Mouse (Mus musculus): Measurements from ENCODE around the gene Trf. TPM values are rescaled to one million over a fixed set of nuclear protein-coding genes. Genes with fewer than 3 reads are reported as not detected.

Gene Trf
- 14.8 and 24.0 TPM in 2 replicates for polyA plus RNA-seq (2012; rRNA removed)

DNA sequence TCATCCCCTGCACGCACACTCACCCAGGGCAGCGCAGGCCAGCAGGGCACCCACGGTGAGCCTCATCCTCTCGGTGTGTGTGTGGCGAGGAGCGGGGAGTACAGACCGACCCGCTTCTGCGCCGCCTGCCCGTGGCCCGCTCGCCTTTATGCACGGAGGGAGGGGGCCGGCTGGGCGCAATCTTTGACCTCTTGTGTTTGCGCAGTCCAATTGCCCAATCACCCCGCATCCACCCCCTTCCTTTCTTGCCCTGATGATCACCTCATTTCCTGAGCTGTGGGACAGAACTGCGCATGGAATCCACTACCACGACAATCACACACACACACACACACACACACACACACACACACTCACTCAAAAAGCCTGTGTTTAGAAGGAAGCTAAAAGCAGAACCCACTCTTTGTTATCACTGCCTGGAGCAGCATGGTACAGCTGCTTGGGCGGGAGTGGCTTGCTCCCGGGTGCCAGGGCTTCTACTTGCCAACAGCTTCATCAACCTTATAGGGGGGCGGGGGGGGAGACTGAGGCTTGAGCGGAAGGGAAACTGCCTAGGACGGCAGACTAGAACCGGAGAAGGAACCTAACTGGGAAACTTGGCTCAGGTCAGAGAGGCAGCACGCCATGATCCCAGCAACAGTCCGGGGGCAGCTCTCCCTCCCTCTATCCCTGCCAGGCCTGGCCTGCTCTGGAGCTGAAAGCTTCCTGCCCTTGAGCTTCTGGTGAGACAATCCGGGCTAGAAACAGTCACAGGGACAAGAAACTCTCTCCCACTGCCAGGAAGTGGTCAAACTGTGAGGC lies at the start of gene Trf, which contains the start of gene Gm20425:
TSS of gene Trf (minus strand) at position 294 of the 801 bp plus-strand sequence.
TSS of gene Gm20425 (minus strand) at position 157 of the 801 bp plus-strand sequence.
- H3K36me3 ChIP-seq (ENCODE audit: control insufficient read depth, insufficient read depth, low read length) = no peaks in the 10 kb centered on the region
- H3K4me3 ChIP-seq (ENCODE audit: control insufficient read depth, low read depth, low read length) = peak within 1 kb of the TSS; percentile 21; the same call in 1 of the 2 replicates
- H3K27me3 ChIP-seq (ENCODE audit: control insufficient read depth, insufficient read depth, low read length) = no peaks in the 10 kb centered on the region
- H3K27ac ChIP-seq (ENCODE audit: control insufficient read depth, insufficient read depth, low read depth, low read length) = peak within 1 kb of the TSS; percentile 41
- peaks cover 5% of the 10 kb centered on the region for H3K4me1 ChIP-seq (ENCODE audit: control insufficient read depth, insufficient read depth, low read length)
- TF ChIP-seq CTCF (IDR thresholded peaks at IDR 0.05; ENCODE audit: control insufficient read depth, insufficient read depth, insufficient replicate concordance, low read depth, low read length) (no peak), POLR2A (IDR thresholded peaks at IDR 0.05; ENCODE audit: control insufficient read depth, low read depth, low read length) (no peak)

- Histone ChIP-seq H3K4me3 (ENCODE audit: control insufficient read depth, low read depth, low read length) (no peak overlapping the region), H3K27me3 (ENCODE audit: control insufficient read depth, insufficient read depth, low read length) (no peaks in the 10 kb centered on the region), H3K4me1 (ENCODE audit: control insufficient read depth, insufficient read depth, low read length) (no peaks in the 10 kb centered on the region), H3K27ac (ENCODE audit: control insufficient read depth, insufficient read depth, low read depth, low read length) (no peak overlapping the region), H3K36me3 (ENCODE audit: control insufficient read depth, insufficient read depth, low read length) (no peaks in the 10 kb centered on the region)
- no peak for TF ChIP-seq CTCF (IDR thresholded peaks at IDR 0.05; ENCODE audit: control insufficient read depth, insufficient read depth, insufficient replicate concordance, low read depth, low read length)
- TF ChIP-seq POLR2A (IDR thresholded peaks at IDR 0.05; ENCODE audit: control insufficient read depth, low read depth, low read length) = no peak
These were observed 46.6 kb upstream of the Trf start for GRCm38 (mm10) chr9:103276876-103277275.

DNA sequence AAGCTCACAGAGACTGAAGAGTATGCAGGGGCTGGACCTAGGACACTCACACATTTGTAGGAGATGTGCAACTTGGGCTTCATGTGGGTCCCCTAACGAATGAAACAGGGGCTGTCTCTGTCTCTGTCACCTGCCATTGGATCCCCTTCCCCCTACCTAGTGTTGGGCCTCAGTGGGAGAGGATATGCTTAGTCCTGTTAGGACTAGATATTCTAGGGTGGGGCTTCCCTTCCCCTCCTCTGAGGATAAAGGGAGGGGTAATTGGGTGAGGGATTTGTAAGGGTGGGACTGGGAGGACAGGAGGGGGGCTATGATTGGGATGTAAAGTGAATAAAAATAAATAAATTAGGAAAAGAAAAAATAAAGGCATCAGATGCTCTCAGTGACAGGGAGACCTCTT lies 45.4 kb upstream of the Trf start:
- no peaks in the 10 kb centered on the region for H3K36me3 ChIP-seq (ENCODE audit: control insufficient read depth, insufficient read depth, low read length)
- no peak overlapping the region for H3K27ac ChIP-seq (ENCODE audit: control insufficient read depth, insufficient read depth, low read depth, low read length)
- H3K4me1 ChIP-seq (ENCODE audit: control insufficient read depth, insufficient read depth, low read length) = no peaks in the 10 kb centered on the region
- no peaks in the 10 kb centered on the region for H3K27me3 ChIP-seq (ENCODE audit: control insufficient read depth, insufficient read depth, low read length)
- H3K4me3 ChIP-seq (ENCODE audit: control insufficient read depth, low read depth, low read length) = no peak overlapping the region
- TF ChIP-seq POLR2A (IDR thresholded peaks at IDR 0.05; ENCODE audit: control insufficient read depth, low read depth, low read length) (no peak), CTCF (IDR thresholded peaks at IDR 0.05; ENCODE audit: control insufficient read depth, insufficient read depth, insufficient replicate concordance, low read depth, low read length) (no peak)

DNA sequence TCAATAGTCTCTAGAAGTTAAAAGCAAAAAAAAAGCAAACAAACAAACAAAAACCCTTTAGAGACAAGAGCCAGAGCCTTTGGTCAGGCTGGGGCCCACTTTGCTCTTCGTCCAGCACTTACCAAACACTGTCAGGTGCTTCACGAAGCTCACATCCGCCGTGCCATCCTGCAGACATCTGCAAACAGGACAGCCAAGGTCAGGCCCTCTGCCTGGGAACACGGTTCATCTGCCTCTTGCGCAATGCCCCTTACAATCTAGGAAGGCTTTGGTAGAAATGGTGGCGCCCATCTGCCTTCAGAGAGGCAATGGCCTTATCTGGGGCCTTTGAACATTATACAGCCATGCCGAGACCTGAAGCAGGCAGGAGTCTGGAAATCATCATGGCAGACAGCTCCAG lies 44.6 kb upstream of the Trf start:
- H3K4me1 ChIP-seq (ENCODE audit: control insufficient read depth, insufficient read depth, low read length) = no peaks in the 10 kb centered on the region
- no peak overlapping the region for H3K27ac ChIP-seq (ENCODE audit: control insufficient read depth, insufficient read depth, low read depth, low read length)
- TF ChIP-seq CTCF (IDR thresholded peaks at IDR 0.05; ENCODE audit: control insufficient read depth, insufficient read depth, insufficient replicate concordance, low read depth, low read length) = no peak
- no peak for TF ChIP-seq POLR2A (IDR thresholded peaks at IDR 0.05; ENCODE audit: control insufficient read depth, low read depth, low read length)
- H3K4me3 ChIP-seq (ENCODE audit: control insufficient read depth, low read depth, low read length) = no peak overlapping the region
- H3K36me3 ChIP-seq (ENCODE audit: control insufficient read depth, insufficient read depth, low read length) = no peaks in the 10 kb centered on the region
- no peaks in the 10 kb centered on the region for H3K27me3 ChIP-seq (ENCODE audit: control insufficient read depth, insufficient read depth, low read length)

GRCm38 (mm10) chr9:103271104-103271503 lies 40.9 kb upstream of the Trf start:
- TF ChIP-seq CTCF (IDR thresholded peaks at IDR 0.05; ENCODE audit: control insufficient read depth, insufficient read depth, insufficient replicate concordance, low read depth, low read length) (no peak), POLR2A (IDR thresholded peaks at IDR 0.05; ENCODE audit: control insufficient read depth, low read depth, low read length) (no peak)
- H3K4me1 ChIP-seq (ENCODE audit: control insufficient read depth, insufficient read depth, low read length) = no peaks in the 10 kb centered on the region
- H3K27me3 ChIP-seq (ENCODE audit: control insufficient read depth, insufficient read depth, low read length) = no peaks in the 10 kb centered on the region
- no peak overlapping the region for H3K4me3 ChIP-seq (ENCODE audit: control insufficient read depth, low read depth, low read length)
- no peak overlapping the region for H3K27ac ChIP-seq (ENCODE audit: control insufficient read depth, insufficient read depth, low read depth, low read length)
- no peaks in the 10 kb centered on the region for H3K36me3 ChIP-seq (ENCODE audit: control insufficient read depth, insufficient read depth, low read length)

- TF ChIP-seq CTCF (IDR thresholded peaks at IDR 0.05; ENCODE audit: control insufficient read depth, insufficient read depth, insufficient replicate concordance, low read depth, low read length) = no peak
- no peak for TF ChIP-seq POLR2A (IDR thresholded peaks at IDR 0.05; ENCODE audit: control insufficient read depth, low read depth, low read length)
- no peak overlapping the region for H3K27ac ChIP-seq (ENCODE audit: control insufficient read depth, insufficient read depth, low read depth, low read length)
- H3K4me3 ChIP-seq (ENCODE audit: control insufficient read depth, low read depth, low read length) = no peak overlapping the region
- no peaks in the 10 kb centered on the region for H3K36me3 ChIP-seq (ENCODE audit: control insufficient read depth, insufficient read depth, low read length)
- no peaks in the 10 kb centered on the region for H3K4me1 ChIP-seq (ENCODE audit: control insufficient read depth, insufficient read depth, low read length)
- no peaks in the 10 kb centered on the region for H3K27me3 ChIP-seq (ENCODE audit: control insufficient read depth, insufficient read depth, low read length)
These were observed 35.5 kb upstream of the Trf start for GRCm38 (mm10) chr9:103265778-103266177.

GRCm38 (mm10) chr9:103252906-103253305 lies 22.7 kb upstream of the Trf start:
- Histone ChIP-seq H3K4me3 (ENCODE audit: control insufficient read depth, low read depth, low read length) (no peak overlapping the region), H3K27ac (ENCODE audit: control insufficient read depth, insufficient read depth, low read depth, low read length) (no peak overlapping the region), H3K27me3 (ENCODE audit: control insufficient read depth, insufficient read depth, low read length) (no peaks in the 10 kb centered on the region), H3K4me1 (ENCODE audit: control insufficient read depth, insufficient read depth, low read length) (no peaks in the 10 kb centered on the region), H3K36me3 (ENCODE audit: control insufficient read depth, insufficient read depth, low read length) (no peaks in the 10 kb centered on the region)
- TF ChIP-seq CTCF (IDR thresholded peaks at IDR 0.05; ENCODE audit: control insufficient read depth, insufficient read depth, insufficient replicate concordance, low read depth, low read length) (no peak), POLR2A (IDR thresholded peaks at IDR 0.05; ENCODE audit: control insufficient read depth, low read depth, low read length) (no peak)
